Mouse (Mus musculus) forebrain, postnatal 0 days (tissue): ENCODE data around the gene Msh3. TPM values are rescaled to one million over a fixed set of nuclear protein-coding genes. Genes with fewer than 3 reads are reported as not detected.

Experiments used
- ATAC-seq: fragments of 200-750 bp; cut with Nextera tagmentation; 2 replicates; pipeline ENCODE4 v1.8.0; 2017; ENCODE audit warnings: mild to moderate bottlenecking, moderate library complexity
- DNase-seq: peaks from one replicate; pipeline ENCODE4 v3.0.0-alpha.2; 2015
- H3K27ac ChIP-seq: fragments of 300-500 bp; sonication (generic); 2 replicates; pipeline ENCODE4 v1.5.1; 2014; ENCODE audit warnings: low read depth, mild to moderate bottlenecking, antibody characterized with exemption, low read length, moderate library complexity, mixed read lengths
- H3K27me3 ChIP-seq: fragments of 300-500 bp; sonication (generic); 2 replicates; pipeline ENCODE4 v1.6.1; 2014; ENCODE audit warnings: mild to moderate bottlenecking, low read length, mixed read lengths; ENCODE audit not compliant: insufficient read depth
- H3K36me3 ChIP-seq: fragments of 300-500 bp; sonication (generic); 2 replicates; pipeline ENCODE4 v1.6.1; 2014; ENCODE audit warnings: mild to moderate bottlenecking, moderate library complexity; ENCODE audit not compliant: insufficient read depth
- H3K4me1 ChIP-seq: fragments of 300-500 bp; sonication (generic); 2 replicates; pipeline ENCODE4 v1.6.1; 2014; ENCODE audit warnings: antibody characterized with exemption; ENCODE audit not compliant: insufficient read depth
- H3K4me2 ChIP-seq: fragments of 300-500 bp; sonication (generic); 2 replicates; pipeline ENCODE4 v1.6.1; 2014; ENCODE audit warnings: low read depth, mild to moderate bottlenecking, moderate library complexity
- H3K4me3 ChIP-seq: fragments of 300-500 bp; sonication (generic); 2 replicates; pipeline ENCODE4 v1.5.1; 2014; ENCODE audit warnings: low read depth, low read length, mixed read lengths
- H3K9ac ChIP-seq: fragments of 300-500 bp; sonication (generic); 2 replicates; pipeline ENCODE4 v1.6.1; 2014; ENCODE audit warnings: mild to moderate bottlenecking
- H3K9me3 ChIP-seq: fragments of 300-500 bp; sonication (generic); 2 replicates; pipeline ENCODE4 v1.6.1; 2016; ENCODE audit warnings: low read length
- CTCF ChIP-seq: sonication (generic); IDR thresholded peaks from 2 replicates; pipeline ENCODE4 v1.5.1; 2016; ENCODE audit warnings: antibody characterized with exemption, control low read depth, low read depth
- WGBS: fragments of 180-500 bp; shearing (Covaris S2); extraction: QIAGEN DNeasy Blood & Tissue Kit; methylation state at CpG from one replicate; pipeline ENCODE4 v1.1.7; 2014; 5-methylcytosine and 5-hydroxymethylcytosine counted together
- polyA plus RNA-seq: library from polyadenylated mRNA; unstranded; fragments of >200 nt; fragmentation: Nextera tagmentation; extraction: Ambion mirVana; gene quantifications from 2 replicates; pipeline ENCODE4 v1.2.1, GENCODE M21; 2015
- total RNA-seq: library from RNA; depleted of rRNA; stranded (reverse); fragments of >200 nt; gene quantifications from 2 replicates; pipeline ENCODE4 v1.2.3, GENCODE M21; 2014

The Msh3 gene
- total and polyA plus RNA-seq, 2 experiments from 2014 or later, result 20.3 to 33.6 TPM

DNA sequence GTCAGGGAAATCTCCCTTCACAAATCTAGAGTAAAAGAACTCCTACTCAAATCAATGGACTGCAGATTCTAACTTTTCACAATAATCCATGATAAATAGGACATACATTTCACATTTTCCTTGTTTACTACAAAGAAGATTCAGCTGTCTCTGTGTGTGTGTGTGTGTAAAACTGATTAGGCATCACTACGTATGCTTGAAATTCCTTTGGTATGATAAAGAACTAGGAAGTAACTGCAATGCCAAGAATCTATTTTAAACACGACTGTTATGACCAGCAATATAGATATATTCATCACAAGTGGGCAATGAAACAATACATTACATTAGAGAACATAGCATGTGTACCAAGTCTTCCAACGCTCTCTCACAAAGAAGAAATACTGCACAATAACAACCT lies 99.3 kb downstream of the Msh3 start:
- Histone ChIP-seq H3K4me1 (no peaks in the 10 kb centered on the region), H3K27ac (no peak overlapping the region), H3K27me3 (no peaks in the 10 kb centered on the region), H3K9me3 (no peaks in the 10 kb centered on the region), H3K4me2 (no peak overlapping the region), H3K36me3 (no peaks in the 10 kb centered on the region), H3K9ac (no peak overlapping the region), H3K4me3 (no peak overlapping the region)
- DNase-seq (no peak), ATAC-seq (no peak)
- no peak for TF ChIP-seq CTCF
- WGBS, result 86% methylated on average over 3 of the region's 3 CpGs

DNA sequence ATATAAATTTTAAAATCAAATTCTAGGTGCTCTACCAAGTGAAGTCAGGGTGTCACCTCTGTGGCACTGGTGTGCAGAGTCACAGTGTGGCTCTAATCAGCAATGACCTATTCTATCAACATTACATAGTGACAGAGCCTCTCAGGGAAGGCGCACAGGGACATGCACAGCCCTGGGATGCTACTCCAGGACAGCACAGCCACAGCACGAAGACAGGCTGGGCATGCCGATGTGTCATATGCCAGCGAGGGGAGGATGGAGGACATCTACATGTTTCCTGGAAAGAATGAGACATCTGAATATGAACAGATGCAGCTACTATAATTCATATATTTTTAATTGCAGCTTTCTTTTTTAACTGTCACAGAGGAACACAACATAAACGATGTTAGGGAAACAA lies 101.0 kb downstream of the Msh3 start:
- H3K9ac ChIP-seq, result no peak overlapping the region
- WGBS, result 87% methylated on average over 5 of the region's 5 CpGs
- H3K4me1 ChIP-seq, result no peaks in the 10 kb centered on the region
- DNase-seq, result no peak
- ATAC-seq, result no peak; the same call in 1 of the 2 replicates
- no peaks in the 10 kb centered on the region for H3K36me3 ChIP-seq
- H3K27me3 ChIP-seq, result no peaks in the 10 kb centered on the region
- no peak overlapping the region for H3K27ac ChIP-seq
- H3K9me3 ChIP-seq, result no peaks in the 10 kb centered on the region
- H3K4me3 ChIP-seq, result no peak overlapping the region
- TF ChIP-seq CTCF, result no peak
- no peak overlapping the region for H3K4me2 ChIP-seq

DNA sequence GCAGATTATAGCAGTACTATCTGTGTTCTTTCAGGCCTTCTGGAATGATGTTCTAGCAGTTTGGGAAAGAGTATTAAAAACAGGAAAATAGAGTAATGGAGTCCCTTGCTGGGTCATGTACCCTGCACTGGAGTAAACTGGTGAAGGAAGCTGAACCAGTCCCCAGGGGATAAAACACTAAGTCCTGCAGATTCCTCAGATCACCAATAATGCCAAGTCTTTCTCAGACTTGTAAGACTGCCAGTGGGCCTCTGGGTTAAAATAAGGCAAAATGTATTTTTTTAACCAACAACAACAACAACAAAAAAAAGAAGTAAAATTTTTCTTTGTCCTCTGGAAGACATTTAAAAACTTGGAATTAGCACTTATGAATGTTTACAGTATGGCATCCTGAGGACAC lies 102.5 kb downstream of the Msh3 start:
- DNase-seq (no peak), ATAC-seq (no peak)
- Histone ChIP-seq H3K4me1 (no peaks in the 10 kb centered on the region), H3K9ac (no peak overlapping the region), H3K27ac (no peak overlapping the region), H3K9me3 (no peaks in the 10 kb centered on the region), H3K36me3 (no peaks in the 10 kb centered on the region), H3K4me2 (no peak overlapping the region), H3K4me3 (no peak overlapping the region), H3K27me3 (no peaks in the 10 kb centered on the region)
- no peak for TF ChIP-seq CTCF

DNA sequence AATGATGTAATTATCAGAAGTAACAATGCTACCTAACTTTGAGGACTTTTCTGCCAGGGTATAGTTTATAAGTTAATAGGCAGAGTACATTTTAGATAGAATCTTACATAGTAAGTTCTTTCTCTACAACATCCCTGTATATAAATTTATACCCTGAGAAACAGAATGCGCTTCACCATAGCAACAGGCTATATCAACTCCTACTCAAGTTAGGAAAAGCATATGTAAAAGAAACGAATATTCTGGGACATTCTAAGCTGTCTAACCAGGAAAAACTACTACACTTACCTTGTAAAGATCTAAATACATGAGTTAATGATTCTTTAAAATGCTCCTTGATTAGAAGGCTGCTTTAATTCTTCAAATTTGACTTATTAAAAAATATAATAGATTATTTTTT lies 107.2 kb downstream of the Msh3 start:
- Histone ChIP-seq H3K4me2 (no peak overlapping the region), H3K4me1 (no peaks in the 10 kb centered on the region), H3K9ac (no peak overlapping the region), H3K36me3 (0 out of 2 replicates have a peak, but pooled peaks cover 2% of the 10 kb centered on the region), H3K9me3 (no peaks in the 10 kb centered on the region), H3K27me3 (no peaks in the 10 kb centered on the region), H3K27ac (no peak overlapping the region), H3K4me3 (no peak overlapping the region)
- 84% methylated on average over 2 of the region's 2 CpGs for WGBS
- ATAC-seq (no peak), DNase-seq (no peak)
- TF ChIP-seq CTCF, result no peak

DNA sequence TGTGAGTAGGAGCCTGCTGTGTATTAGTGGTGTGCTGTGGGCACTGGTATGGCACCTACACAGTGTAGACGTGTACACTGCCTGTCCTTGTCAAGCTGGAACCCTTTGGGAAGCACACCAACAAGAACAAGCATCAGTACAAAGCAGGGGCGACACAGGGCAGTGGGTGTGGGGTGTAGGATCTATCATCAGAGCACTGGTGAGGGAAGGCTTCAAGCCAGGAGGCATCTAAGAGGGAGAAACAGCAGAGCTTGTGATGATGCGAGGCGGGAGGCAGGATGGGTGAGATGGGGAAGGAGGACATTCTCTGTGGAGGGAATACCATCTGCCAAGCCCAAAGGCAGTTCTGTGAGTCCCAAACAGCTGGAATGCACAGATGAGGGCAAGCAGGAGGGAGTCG lies 107.8 kb downstream of the Msh3 start:
- Histone ChIP-seq H3K27me3 (no peaks in the 10 kb centered on the region), H3K9ac (no peak overlapping the region), H3K4me3 (no peak overlapping the region), H3K4me1 (no peaks in the 10 kb centered on the region), H3K36me3 (0 out of 2 replicates have a peak, but pooled peaks cover 2% of the 10 kb centered on the region), H3K27ac (no peak overlapping the region), H3K4me2 (no peak overlapping the region), H3K9me3 (no peaks in the 10 kb centered on the region)
- no peak for DNase-seq
- no peak for ATAC-seq
- 93% methylated on average over 5 of the region's 5 CpGs for WGBS
- TF ChIP-seq CTCF, result no peak

DNA sequence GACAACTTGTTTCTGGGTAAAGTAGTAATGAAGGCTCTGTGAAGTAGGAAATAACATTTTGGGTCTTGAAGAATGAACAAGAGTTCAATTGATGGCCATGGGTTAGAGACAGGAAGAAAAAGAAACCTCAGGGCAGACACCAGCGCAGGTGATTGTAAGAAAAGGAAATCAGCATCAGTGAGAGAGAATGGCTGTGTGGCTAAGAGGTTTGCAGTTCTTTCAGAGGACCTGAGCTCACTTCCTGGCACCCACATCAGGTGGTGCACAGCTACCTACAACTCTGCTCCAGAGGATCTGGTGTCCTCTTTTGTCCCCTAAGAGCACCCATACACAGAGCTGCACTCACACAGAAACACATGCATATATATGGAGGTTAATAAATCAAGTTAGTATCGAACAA lies 110.1 kb downstream of the Msh3 start:
- Histone ChIP-seq H3K9me3 (no peaks in the 10 kb centered on the region), H3K4me3 (no peak overlapping the region), H3K27ac (no peak overlapping the region), H3K9ac (no peak overlapping the region), H3K27me3 (no peaks in the 10 kb centered on the region), H3K36me3 (0 out of 2 replicates have a peak, but pooled peaks cover 2% of the 10 kb centered on the region), H3K4me2 (no peak overlapping the region), H3K4me1 (no peaks in the 10 kb centered on the region)
- TF ChIP-seq CTCF, result no peak
- no peak for ATAC-seq
- DNase-seq, result no peak
- WGBS, result 97% methylated on average over 2 of the region's 2 CpGs

DNA sequence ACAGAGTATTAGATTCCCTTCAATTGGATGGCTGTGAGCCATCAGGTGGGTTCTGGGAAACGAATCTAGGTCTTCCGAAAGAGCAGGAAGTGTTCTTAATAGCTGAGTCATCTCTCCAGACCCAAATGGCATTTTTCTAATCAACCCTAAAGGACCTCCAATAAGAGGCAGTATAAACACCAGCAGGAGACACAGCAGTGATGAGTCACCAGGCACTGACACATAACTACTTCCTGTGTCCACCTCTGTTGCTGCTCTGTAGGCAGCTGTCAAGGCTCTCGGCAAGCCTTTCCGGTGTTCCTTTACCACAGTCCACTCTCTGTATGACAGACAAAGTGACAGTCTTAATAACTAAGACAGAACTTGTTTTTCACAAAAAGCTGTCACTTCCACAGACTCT lies 113.4 kb downstream of the Msh3 start:
- no peak for DNase-seq
- no peak for TF ChIP-seq CTCF
- Histone ChIP-seq H3K27ac (no peak overlapping the region), H3K27me3 (no peaks in the 10 kb centered on the region), H3K9me3 (no peaks in the 10 kb centered on the region), H3K36me3 (0 out of 2 replicates have a peak, but pooled peaks cover 2% of the 10 kb centered on the region), H3K4me2 (no peak overlapping the region), H3K4me1 (no peaks in the 10 kb centered on the region), H3K4me3 (no peak overlapping the region), H3K9ac (no peak overlapping the region)
- no peak for ATAC-seq
- WGBS, result 85% methylated on average over 4 of the region's 4 CpGs

DNA sequence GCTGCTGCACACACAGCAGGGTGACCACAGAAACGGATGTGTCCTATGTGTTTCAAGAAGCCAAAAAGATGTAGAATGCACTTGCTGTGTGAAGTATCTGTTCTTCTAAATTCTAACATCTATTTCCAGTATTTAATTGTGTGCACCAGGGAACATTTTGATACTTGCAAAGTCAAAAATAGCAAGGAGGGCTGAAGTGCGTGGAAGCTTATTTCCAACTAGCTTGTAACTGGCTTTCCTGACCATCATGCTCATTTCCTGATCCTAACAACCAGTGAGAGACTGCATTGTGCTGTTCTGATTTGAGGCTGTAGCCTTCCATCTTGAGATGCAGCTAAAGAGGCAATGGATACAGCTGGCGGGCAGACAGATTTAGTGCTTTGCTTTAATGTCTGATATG lies 116.9 kb downstream of the Msh3 start:
- H3K4me2 ChIP-seq, result no peak overlapping the region
- TF ChIP-seq CTCF, result no peak
- no peak overlapping the region for H3K4me3 ChIP-seq
- 89% methylated on average over 3 of the region's 3 CpGs for WGBS
- no peaks in the 10 kb centered on the region for H3K36me3 ChIP-seq
- DNase-seq (no peak), ATAC-seq (no peak)
- H3K4me1 ChIP-seq, result no peaks in the 10 kb centered on the region
- no peak overlapping the region for H3K27ac ChIP-seq
- H3K9ac ChIP-seq, result no peak overlapping the region
- no peaks in the 10 kb centered on the region for H3K27me3 ChIP-seq
- H3K9me3 ChIP-seq, result no peaks in the 10 kb centered on the region
